Mouse (Mus musculus): Measurements from ENCODE around the gene Grid2. TPM values are rescaled to one million over a fixed set of nuclear protein-coding genes. Genes with fewer than 3 reads are reported as not detected.

The Grid2 gene
- polyA plus RNA-seq, 1 experiment from 2014 or later: 1.9 TPM

- no peak overlapping the region for H3K4me3 ChIP-seq (ENCODE audit: low read depth, low read length)
- no peak overlapping the region for H3K4me2 ChIP-seq
- H3K9me3 ChIP-seq (ENCODE audit: control insufficient read depth, low read length): no peaks in the 10 kb centered on the region
- WGBS: 89% methylated on average over 2 of the region's 2 CpGs
- H3K9ac ChIP-seq (ENCODE audit: low read length): no peak overlapping the region
- H3K27ac ChIP-seq (ENCODE audit: low read depth, low read length): no peak overlapping the region
- H3K27me3 ChIP-seq (ENCODE audit: control insufficient read depth, insufficient read depth, low read length): no peaks in the 10 kb centered on the region
- ATAC-seq (ENCODE audit: low FRiP score): no peak
- DNase-seq (ENCODE audit: low spot score, missing footprints): no peak
- no peaks in the 10 kb centered on the region for H3K36me3 ChIP-seq (ENCODE audit: control insufficient read depth, insufficient read depth, low read length)
- no peaks in the 10 kb centered on the region for H3K4me1 ChIP-seq (ENCODE audit: control insufficient read depth, insufficient read depth, low read length)
Observed at GRCm38 (mm10) chr6:63762535-63762934, 506.9 kb downstream of the Grid2 start.

- no peak overlapping the region for H3K27ac ChIP-seq (ENCODE audit: low read depth, low read length)
- H3K36me3 ChIP-seq (ENCODE audit: control insufficient read depth, insufficient read depth, low read length): no peaks in the 10 kb centered on the region
- H3K4me3 ChIP-seq (ENCODE audit: low read depth, low read length): no peak overlapping the region
- ATAC-seq (ENCODE audit: low FRiP score): peak; percentile 52; the same call in 1 of the 2 replicates
- no peak overlapping the region for H3K4me2 ChIP-seq
- no peak overlapping the region for H3K9ac ChIP-seq (ENCODE audit: low read length)
- H3K27me3 ChIP-seq (ENCODE audit: control insufficient read depth, insufficient read depth, low read length): no peaks in the 10 kb centered on the region
- no peak for DNase-seq (ENCODE audit: low spot score, missing footprints)
- no peaks in the 10 kb centered on the region for H3K9me3 ChIP-seq (ENCODE audit: control insufficient read depth, low read length)
- H3K4me1 ChIP-seq (ENCODE audit: control insufficient read depth, insufficient read depth, low read length): no peaks in the 10 kb centered on the region
Observed at GRCm38 (mm10) chr6:63794679-63795078, 539.0 kb downstream of the Grid2 start.

- WGBS: 86% methylated on average over 5 of the region's 5 CpGs
- Histone ChIP-seq H3K27ac (ENCODE audit: low read depth, low read length) (no peak overlapping the region), H3K4me3 (ENCODE audit: low read depth, low read length) (no peak overlapping the region), H3K36me3 (ENCODE audit: control insufficient read depth, insufficient read depth, low read length) (no peaks in the 10 kb centered on the region), H3K27me3 (ENCODE audit: control insufficient read depth, insufficient read depth, low read length) (no peaks in the 10 kb centered on the region), H3K4me2 (no peak overlapping the region), H3K9ac (ENCODE audit: low read length) (no peak overlapping the region), H3K9me3 (ENCODE audit: control insufficient read depth, low read length) (no peaks in the 10 kb centered on the region), H3K4me1 (ENCODE audit: control insufficient read depth, insufficient read depth, low read length) (no peaks in the 10 kb centered on the region)
- ATAC-seq (ENCODE audit: low FRiP score) (no peak), DNase-seq (ENCODE audit: low spot score, missing footprints) (no peak)
Observed at GRCm38 (mm10) chr6:63820236-63820635, 564.6 kb downstream of the Grid2 start.

- 0 out of 2 replicates have a peak overlapping the region, but pooled peaks have one; percentile 17 for H3K27ac ChIP-seq (ENCODE audit: low read depth, low read length)
- peaks cover 7% of the 10 kb centered on the region for H3K4me1 ChIP-seq (ENCODE audit: control insufficient read depth, insufficient read depth, low read length)
- WGBS: 14% methylated on average over 2 of the region's 2 CpGs
- H3K36me3 ChIP-seq (ENCODE audit: control insufficient read depth, insufficient read depth, low read length): no peaks in the 10 kb centered on the region
- H3K9me3 ChIP-seq (ENCODE audit: control insufficient read depth, low read length): no peaks in the 10 kb centered on the region
- H3K4me3 ChIP-seq (ENCODE audit: low read depth, low read length): no peak overlapping the region
- no peak overlapping the region for H3K4me2 ChIP-seq
- ATAC-seq (ENCODE audit: low FRiP score) (peak; percentile 92), DNase-seq (ENCODE audit: low spot score, missing footprints) (no peak)
- no peaks in the 10 kb centered on the region for H3K27me3 ChIP-seq (ENCODE audit: control insufficient read depth, insufficient read depth, low read length)
- H3K9ac ChIP-seq (ENCODE audit: low read length): no peak overlapping the region
Observed at GRCm38 (mm10) chr6:63862628-63863027, 607.0 kb downstream of the Grid2 start.

GRCm38 (mm10) chr6:63877088-63877764 is 621.5 kb downstream of the Grid2 start:
- Histone ChIP-seq H3K4me1 (ENCODE audit: control insufficient read depth, insufficient read depth, low read length) (peaks cover 2% of the 10 kb centered on the region; the same call in 1 of the 2 replicates), H3K27ac (ENCODE audit: low read depth, low read length) (no peak overlapping the region; the same call in 1 of the 2 replicates), H3K9me3 (ENCODE audit: control insufficient read depth, low read length) (no peaks in the 10 kb centered on the region), H3K36me3 (ENCODE audit: control insufficient read depth, insufficient read depth, low read length) (no peaks in the 10 kb centered on the region), H3K4me3 (ENCODE audit: low read depth, low read length) (no peak overlapping the region), H3K9ac (ENCODE audit: low read length) (no peak overlapping the region), H3K27me3 (ENCODE audit: control insufficient read depth, insufficient read depth, low read length) (no peaks in the 10 kb centered on the region), H3K4me2 (no peak overlapping the region)
- 52% methylated on average over 3 of the region's 3 CpGs for WGBS
- peak; percentile 95 for ATAC-seq (ENCODE audit: low FRiP score)
- DNase-seq (ENCODE audit: low spot score, missing footprints): peak; percentile 82

DNA sequence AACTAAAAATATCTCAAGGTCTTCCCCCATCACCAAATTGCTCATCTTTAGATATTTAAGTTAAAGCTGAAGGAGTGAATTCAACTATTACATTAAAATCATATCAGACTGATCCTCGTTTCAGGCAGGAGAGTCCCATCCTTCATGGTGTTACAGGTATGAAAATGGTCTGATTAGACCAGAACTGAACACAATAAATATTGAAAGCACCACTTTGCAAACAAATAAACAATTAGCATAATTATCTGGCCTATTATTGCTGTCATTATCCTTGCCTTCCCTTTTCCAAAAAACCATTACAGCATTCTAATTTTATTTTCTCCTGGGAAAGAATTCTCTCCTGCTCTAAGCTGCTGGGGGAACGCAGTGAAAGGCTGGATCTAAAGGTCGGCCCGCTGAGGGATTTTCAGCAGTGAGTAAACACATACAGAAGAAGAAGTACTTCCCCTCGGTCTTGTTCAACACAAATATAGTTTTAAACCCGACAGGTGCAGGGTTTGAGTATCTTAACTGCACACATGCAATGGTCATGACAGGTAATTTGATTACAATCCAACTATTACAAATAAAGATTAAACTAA is 622.2 kb downstream of the Grid2 start:
- no peak overlapping the region for H3K4me2 ChIP-seq
- no peak overlapping the region; the same call in 1 of the 2 replicates for H3K27ac ChIP-seq (ENCODE audit: low read depth, low read length)
- H3K36me3 ChIP-seq (ENCODE audit: control insufficient read depth, insufficient read depth, low read length): no peaks in the 10 kb centered on the region
- H3K9me3 ChIP-seq (ENCODE audit: control insufficient read depth, low read length): no peaks in the 10 kb centered on the region
- 52% methylated on average over 6 of the region's 6 CpGs for WGBS
- peaks cover 2% of the 10 kb centered on the region; the same call in 1 of the 2 replicates for H3K4me1 ChIP-seq (ENCODE audit: control insufficient read depth, insufficient read depth, low read length)
- no peaks in the 10 kb centered on the region for H3K27me3 ChIP-seq (ENCODE audit: control insufficient read depth, insufficient read depth, low read length)
- H3K9ac ChIP-seq (ENCODE audit: low read length): no peak overlapping the region
- DNase-seq (ENCODE audit: low spot score, missing footprints) (no peak), ATAC-seq (ENCODE audit: low FRiP score) (peak; percentile 49; the same call in 1 of the 2 replicates)
- H3K4me3 ChIP-seq (ENCODE audit: low read depth, low read length): no peak overlapping the region

GRCm38 (mm10) chr6:63894714-63895113 is 639.0 kb downstream of the Grid2 start:
- Histone ChIP-seq H3K4me1 (ENCODE audit: control insufficient read depth, insufficient read depth, low read length) (no peaks in the 10 kb centered on the region), H3K27ac (ENCODE audit: low read depth, low read length) (no peak overlapping the region), H3K4me3 (ENCODE audit: low read depth, low read length) (no peak overlapping the region), H3K36me3 (ENCODE audit: control insufficient read depth, insufficient read depth, low read length) (no peaks in the 10 kb centered on the region), H3K4me2 (no peak overlapping the region), H3K9ac (ENCODE audit: low read length) (no peak overlapping the region), H3K9me3 (ENCODE audit: control insufficient read depth, low read length) (no peaks in the 10 kb centered on the region), H3K27me3 (ENCODE audit: control insufficient read depth, insufficient read depth, low read length) (no peaks in the 10 kb centered on the region)
- ATAC-seq (ENCODE audit: low FRiP score) (no peak), DNase-seq (ENCODE audit: low spot score, missing footprints) (no peak)
- WGBS: 81% methylated on average over 3 of the region's 3 CpGs

- H3K4me1 ChIP-seq (ENCODE audit: control insufficient read depth, insufficient read depth, low read length): no peaks in the 10 kb centered on the region
- no peaks in the 10 kb centered on the region for H3K27me3 ChIP-seq (ENCODE audit: control insufficient read depth, insufficient read depth, low read length)
- no peak overlapping the region for H3K9ac ChIP-seq (ENCODE audit: low read length)
- no peak overlapping the region for H3K27ac ChIP-seq (ENCODE audit: low read depth, low read length)
- no peak overlapping the region for H3K4me3 ChIP-seq (ENCODE audit: low read depth, low read length)
- DNase-seq (ENCODE audit: low spot score, missing footprints): no peak
- no peak for ATAC-seq (ENCODE audit: low FRiP score)
- H3K36me3 ChIP-seq (ENCODE audit: control insufficient read depth, insufficient read depth, low read length): no peaks in the 10 kb centered on the region
- WGBS: 91% methylated on average over 2 of the region's 2 CpGs
- no peaks in the 10 kb centered on the region for H3K9me3 ChIP-seq (ENCODE audit: control insufficient read depth, low read length)
- no peak overlapping the region for H3K4me2 ChIP-seq
Observed at GRCm38 (mm10) chr6:63898171-63898570, 642.5 kb downstream of the Grid2 start.

DNA sequence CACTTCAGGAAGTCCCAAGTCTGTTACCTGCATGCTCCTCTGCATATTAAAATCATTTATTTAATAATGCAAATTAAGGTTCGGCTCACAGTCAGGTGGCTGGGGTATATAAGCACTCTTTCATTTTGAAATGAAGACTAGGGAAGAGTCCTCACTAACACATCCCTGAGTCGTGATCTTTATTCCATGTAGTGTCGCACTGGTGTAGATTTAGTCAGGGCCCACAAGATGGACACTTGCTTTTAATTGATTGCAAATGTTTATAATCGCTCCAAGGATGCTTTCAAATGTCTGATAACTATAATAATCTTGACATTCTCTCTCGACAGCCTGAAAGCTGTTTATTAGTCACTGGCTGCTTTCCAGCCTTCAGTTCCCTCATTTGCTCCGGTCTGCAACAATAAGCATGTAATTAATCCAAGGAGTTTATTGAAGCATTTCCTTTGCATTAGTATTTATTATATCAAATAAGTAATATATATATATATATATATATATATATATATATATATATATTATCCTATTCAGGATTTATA is 661.4 kb downstream of the Grid2 start:
- H3K9ac ChIP-seq (ENCODE audit: low read length): no peak overlapping the region
- no peak overlapping the region for H3K4me2 ChIP-seq
- no peak overlapping the region for H3K4me3 ChIP-seq (ENCODE audit: low read depth, low read length)
- H3K27me3 ChIP-seq (ENCODE audit: control insufficient read depth, insufficient read depth, low read length): no peaks in the 10 kb centered on the region
- no peaks in the 10 kb centered on the region for H3K36me3 ChIP-seq (ENCODE audit: control insufficient read depth, insufficient read depth, low read length)
- H3K4me1 ChIP-seq (ENCODE audit: control insufficient read depth, insufficient read depth, low read length): no peaks in the 10 kb centered on the region
- no peak overlapping the region for H3K27ac ChIP-seq (ENCODE audit: low read depth, low read length)
- 89% methylated on average over 6 of the region's 6 CpGs for WGBS
- H3K9me3 ChIP-seq (ENCODE audit: control insufficient read depth, low read length): no peaks in the 10 kb centered on the region
- no peak for DNase-seq (ENCODE audit: low spot score, missing footprints)
- ATAC-seq (ENCODE audit: low FRiP score): no peak

Data from midbrain, embryonic 11.5 days (tissue).